Mouse (Mus musculus) ES-Bruce4 (cell line): ENCODE data around the gene Mtf2. TPM values are rescaled to one million over a fixed set of nuclear protein-coding genes. Genes with fewer than 3 reads are reported as not detected.

Source experiments
- H3K27ac ChIP-seq: 2 replicates; pipeline ENCODE4 v1.5.1; 2012; ENCODE audit warnings: low read length, inconsistent platforms; ENCODE audit not compliant: insufficient read depth
- H3K27me3 ChIP-seq: 2 replicates; pipeline ENCODE4 v1.6.1; 2012; ENCODE audit warnings: mild to moderate bottlenecking, low read length, inconsistent platforms; ENCODE audit not compliant: control insufficient read depth, poor library complexity, insufficient read depth, severe bottlenecking
- H3K36me3 ChIP-seq: 2 replicates; pipeline ENCODE4 v1.6.1; 2012; ENCODE audit warnings: inconsistent platforms, mild to moderate bottlenecking, low read length, moderate library complexity; ENCODE audit not compliant: control insufficient read depth, poor library complexity, insufficient read depth, severe bottlenecking
- H3K4me1 ChIP-seq: one replicate; pipeline ENCODE4 v1.8.1; 2011; ENCODE audit warnings: low read length; ENCODE audit not compliant: control insufficient read depth, insufficient read depth
- H3K4me3 ChIP-seq: 2 replicates; pipeline ENCODE4 v1.5.1; 2011; ENCODE audit warnings: low read depth, mild to moderate bottlenecking, low read length
- H3K9ac ChIP-seq: 2 replicates; pipeline ENCODE4 v1.6.1; 2012; ENCODE audit warnings: low read depth, mild to moderate bottlenecking, inconsistent platforms; ENCODE audit not compliant: poor library complexity, severe bottlenecking
- H3K9me3 ChIP-seq: replicated peaks from 2 replicates; pipeline ENCODE4 v1.6.1; 2012; ENCODE audit warnings: mild to moderate bottlenecking, low read length, inconsistent platforms; ENCODE audit not compliant: control insufficient read depth, poor library complexity, insufficient read depth, severe bottlenecking
- CTCF ChIP-seq: IDR thresholded peaks from one replicate; pipeline ENCODE4 v1.8.1; 2011; ENCODE audit warnings: low read depth, low read length
- EP300 ChIP-seq: IDR thresholded peaks from 2 replicates; pipeline ENCODE4 v1.6.1; 2011; ENCODE audit warnings: low read depth, low read length; ENCODE audit not compliant: insufficient read depth
- POLR2A ChIP-seq: IDR thresholded peaks from one replicate; pipeline ENCODE4 v1.8.1; 2011; ENCODE audit warnings: low read length; ENCODE audit not compliant: insufficient read depth
- polyA plus RNA-seq: library from polyadenylated mRNA; stranded (reverse); fragments of >200 nt; gene quantifications from 2 replicates; pipeline ENCODE4 v1.2.4, GENCODE M21; 2011; ENCODE audit warnings: low read depth; ENCODE audit not compliant: missing spikeins, insufficient read depth, insufficient read length

The Mtf2 gene
- polyA plus RNA-seq, 1 experiment, result 257 TPM

DNA sequence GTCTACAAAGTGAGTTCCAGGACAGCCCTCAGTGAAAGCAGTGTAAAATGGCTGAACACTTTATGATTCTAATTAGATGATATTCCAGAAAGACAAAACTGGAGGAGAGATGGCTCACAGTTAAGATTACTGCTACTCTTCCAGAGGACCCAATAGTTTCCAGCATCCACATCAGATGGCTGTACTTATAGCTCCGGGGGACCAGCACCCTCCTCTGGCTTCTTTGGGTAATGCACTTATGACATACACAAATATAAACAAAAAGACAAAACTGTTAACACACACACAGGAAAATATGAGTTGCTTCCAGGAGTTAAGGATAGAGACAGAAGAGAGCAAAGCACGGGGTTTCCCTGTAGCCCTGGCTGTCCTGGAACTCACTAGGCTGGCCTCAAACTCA, 35.5 kb upstream of the Mtf2 start:
- no peaks in the 10 kb centered on the region for H3K9me3 ChIP-seq
- no peaks in the 10 kb centered on the region for H3K27me3 ChIP-seq
- H3K9ac ChIP-seq, result no peak overlapping the region
- H3K27ac ChIP-seq, result no peak overlapping the region
- no peaks in the 10 kb centered on the region for H3K4me1 ChIP-seq
- no peak overlapping the region for H3K4me3 ChIP-seq
- TF ChIP-seq CTCF, result no peak
- TF ChIP-seq EP300, result no peak
- TF ChIP-seq POLR2A, result no peak
- no peaks in the 10 kb centered on the region for H3K36me3 ChIP-seq

DNA sequence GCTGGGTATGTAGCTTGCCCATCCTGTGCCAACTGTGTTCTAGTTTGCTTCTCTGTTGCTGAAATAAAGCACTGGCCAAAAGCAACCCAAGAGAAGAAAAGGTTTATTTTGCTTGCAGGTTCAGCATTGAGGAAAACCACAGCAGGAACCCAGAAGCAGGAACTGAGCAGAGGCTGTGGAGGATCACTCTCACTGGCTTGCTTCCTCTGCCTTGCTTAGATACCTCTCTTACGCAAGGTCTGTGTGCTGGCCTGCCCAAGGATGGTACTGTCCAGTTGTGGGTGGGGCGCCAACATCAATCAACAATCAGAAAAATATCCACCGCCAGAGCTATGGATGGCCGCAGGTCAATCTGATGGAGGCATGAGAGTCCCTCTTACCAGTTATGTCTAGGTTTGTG, 34.2 kb upstream of the Mtf2 start:
- Histone ChIP-seq H3K36me3 (no peaks in the 10 kb centered on the region), H3K4me1 (no peaks in the 10 kb centered on the region), H3K9me3 (no peaks in the 10 kb centered on the region), H3K4me3 (no peak overlapping the region), H3K9ac (no peak overlapping the region), H3K27me3 (no peaks in the 10 kb centered on the region), H3K27ac (no peak overlapping the region)
- TF ChIP-seq CTCF (no peak), EP300 (no peak), POLR2A (no peak)

DNA sequence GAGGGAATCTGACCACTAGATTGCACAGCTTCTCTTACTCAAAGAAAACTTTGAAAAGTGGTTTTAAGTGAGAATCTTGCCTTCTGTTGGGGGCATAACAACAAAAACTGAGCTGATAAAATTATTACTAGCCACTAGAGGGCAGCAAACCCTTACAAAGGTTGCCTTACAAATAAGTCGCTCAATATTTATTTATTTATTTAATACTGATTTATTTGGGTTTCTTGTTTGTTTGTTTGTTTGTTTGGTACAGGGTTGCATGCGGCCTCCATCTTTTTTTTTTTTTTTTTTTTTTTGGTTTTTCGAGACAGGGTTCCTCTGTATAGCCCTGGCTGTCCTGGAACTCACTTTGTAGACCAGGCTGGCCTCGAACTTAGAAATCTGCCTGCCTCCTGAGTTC, 31.3 kb upstream of the Mtf2 start:
- H3K4me1 ChIP-seq, result no peaks in the 10 kb centered on the region
- no peaks in the 10 kb centered on the region for H3K27me3 ChIP-seq
- H3K9ac ChIP-seq, result no peak overlapping the region
- no peak overlapping the region for H3K27ac ChIP-seq
- no peaks in the 10 kb centered on the region for H3K36me3 ChIP-seq
- H3K4me3 ChIP-seq, result no peak overlapping the region
- H3K9me3 ChIP-seq, result no peaks in the 10 kb centered on the region
- TF ChIP-seq POLR2A (no peak), CTCF (peak; percentile 14)

DNA sequence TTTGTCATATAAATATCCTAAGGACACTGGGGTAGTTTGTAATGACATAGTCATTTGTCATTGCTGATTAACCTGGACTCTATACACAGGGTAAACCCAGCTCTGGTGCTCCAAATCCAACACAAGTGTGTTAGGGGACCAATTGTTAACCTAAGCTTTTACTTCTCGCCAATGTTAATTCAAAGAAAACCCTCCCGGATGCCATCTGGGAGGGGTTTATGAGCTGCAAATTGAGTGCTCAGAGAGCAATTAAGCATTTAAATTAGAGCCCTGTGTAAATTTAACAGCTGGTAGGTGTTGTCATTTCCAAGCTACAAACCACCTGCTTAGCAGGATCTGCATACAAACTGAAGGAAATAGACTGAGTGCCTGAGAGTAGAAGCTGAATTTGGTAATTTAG, 30.0 kb upstream of the Mtf2 start:
- TF ChIP-seq EP300, result no peak
- TF ChIP-seq POLR2A, result no peak
- TF ChIP-seq CTCF, result no peak
- H3K27me3 ChIP-seq, result no peaks in the 10 kb centered on the region
- no peaks in the 10 kb centered on the region for H3K4me1 ChIP-seq
- no peaks in the 10 kb centered on the region for H3K9me3 ChIP-seq
- H3K4me3 ChIP-seq, result no peak overlapping the region
- no peaks in the 10 kb centered on the region for H3K36me3 ChIP-seq
- no peak overlapping the region for H3K9ac ChIP-seq
- peak overlapping the region; percentile 69 for H3K27ac ChIP-seq

DNA sequence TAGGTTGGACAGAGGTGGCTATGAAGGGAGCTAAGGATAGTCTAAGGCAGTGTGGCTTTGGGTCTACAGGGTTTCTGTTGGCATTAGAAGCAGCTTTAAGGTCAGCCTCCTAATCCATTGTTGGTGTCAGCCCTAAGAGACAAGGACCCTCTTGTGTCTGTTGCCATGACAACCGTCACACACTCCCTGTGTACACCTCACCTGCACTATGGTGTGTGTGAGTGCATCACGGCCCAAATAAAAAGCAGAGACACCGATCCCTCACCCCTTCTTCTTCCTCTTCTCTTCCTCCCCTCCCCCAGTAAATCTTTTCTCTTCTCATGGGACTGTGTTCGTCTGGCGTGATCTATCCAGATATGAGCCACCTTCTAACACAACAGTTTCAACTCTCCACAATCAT, 23.4 kb upstream of the Mtf2 start:
- peaks cover 4% of the 10 kb centered on the region for H3K4me1 ChIP-seq

DNA sequence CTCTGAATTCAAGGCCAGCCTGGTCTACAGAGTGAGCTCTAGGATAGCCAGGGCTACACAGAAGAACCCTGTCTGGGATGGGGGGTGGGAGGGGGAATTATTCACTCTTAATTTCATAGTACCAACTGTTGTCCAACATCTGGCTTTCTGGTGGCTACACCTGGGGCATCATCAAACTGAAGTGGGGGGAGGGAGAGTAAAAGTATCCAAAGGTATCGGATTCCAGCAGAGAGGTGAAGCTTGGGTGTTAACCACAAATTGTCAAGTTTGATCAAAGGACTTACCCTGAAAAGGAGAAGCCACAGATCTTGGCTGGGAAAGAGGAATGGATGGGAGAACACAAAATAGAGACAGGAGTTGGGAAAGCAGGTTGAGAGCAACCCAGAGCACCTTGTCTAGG, 21.6 kb upstream of the Mtf2 start:
- Histone ChIP-seq H3K27me3 (no peaks in the 10 kb centered on the region), H3K9ac (peak overlapping the region; percentile 2; the same call in 1 of the 2 replicates), H3K27ac (peak overlapping the region; percentile 54), H3K4me1 (peaks cover 4% of the 10 kb centered on the region), H3K4me3 (no peak overlapping the region), H3K9me3 (no peaks in the 10 kb centered on the region), H3K36me3 (no peaks in the 10 kb centered on the region)
- no peak for TF ChIP-seq POLR2A
- TF ChIP-seq EP300, result no peak
- no peak for TF ChIP-seq CTCF

More for the DNA sequence above, 23.4 kb upstream of the Mtf2 start:
- H3K27me3 ChIP-seq, result no peaks in the 10 kb centered on the region
- no peak overlapping the region for H3K9ac ChIP-seq
- H3K27ac ChIP-seq, result no peak overlapping the region
- H3K36me3 ChIP-seq, result no peaks in the 10 kb centered on the region
- H3K9me3 ChIP-seq, result no peaks in the 10 kb centered on the region
- TF ChIP-seq CTCF (no peak), POLR2A (no peak)
- no peak overlapping the region for H3K4me3 ChIP-seq
